Mouse (Mus musculus): ENCODE measurements around the gene Igfn1. TPM values are rescaled to one million over a fixed set of nuclear protein-coding genes. Genes with fewer than 3 reads are reported as not detected.

The Igfn1 gene
- polyA plus RNA-seq, 1 experiment, result not detected

DNA sequence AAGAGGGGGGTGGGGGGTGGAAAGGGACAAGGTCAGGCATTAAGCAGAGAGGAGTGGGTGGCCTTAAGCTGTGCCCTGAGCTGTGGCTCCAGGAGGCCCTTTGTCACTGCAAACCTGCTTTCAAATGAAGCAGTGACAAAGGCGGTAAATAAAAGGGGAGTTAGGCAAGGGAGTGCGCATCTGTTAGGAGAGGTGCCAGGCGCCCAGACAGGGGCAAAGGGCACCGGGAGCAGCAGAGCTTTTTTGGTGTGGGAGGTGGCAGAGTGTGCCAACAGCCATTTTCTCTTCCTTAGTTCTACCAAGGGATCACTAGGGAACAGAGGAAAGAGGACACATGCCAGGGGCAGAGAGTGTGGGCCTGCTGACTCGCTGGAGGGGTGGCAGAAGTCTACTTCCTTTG, 88.9 kb downstream of the Igfn1 start:
- H3K4me1 ChIP-seq (ENCODE audit: control insufficient read depth, insufficient read depth, low read length), result no peaks in the 10 kb centered on the region
- H3K4me3 ChIP-seq (replicated peaks; ENCODE audit: control insufficient read depth, low read depth, low read length), result no peak overlapping the region
- H3K27ac ChIP-seq (ENCODE audit: control insufficient read depth, insufficient read depth, low read depth, low read length, poor library complexity), result no peak overlapping the region
- WGBS, result 32% methylated on average over 5 of the region's 5 CpGs
- no peak for TF ChIP-seq POLR2A (IDR thresholded peaks at IDR 0.05; ENCODE audit: borderline replicate concordance, control insufficient read depth, low read depth, low read length)
- no peak for TF ChIP-seq CTCF (IDR thresholded peaks at IDR 0.05; ENCODE audit: control insufficient read depth, insufficient read depth, low read length)

DNA sequence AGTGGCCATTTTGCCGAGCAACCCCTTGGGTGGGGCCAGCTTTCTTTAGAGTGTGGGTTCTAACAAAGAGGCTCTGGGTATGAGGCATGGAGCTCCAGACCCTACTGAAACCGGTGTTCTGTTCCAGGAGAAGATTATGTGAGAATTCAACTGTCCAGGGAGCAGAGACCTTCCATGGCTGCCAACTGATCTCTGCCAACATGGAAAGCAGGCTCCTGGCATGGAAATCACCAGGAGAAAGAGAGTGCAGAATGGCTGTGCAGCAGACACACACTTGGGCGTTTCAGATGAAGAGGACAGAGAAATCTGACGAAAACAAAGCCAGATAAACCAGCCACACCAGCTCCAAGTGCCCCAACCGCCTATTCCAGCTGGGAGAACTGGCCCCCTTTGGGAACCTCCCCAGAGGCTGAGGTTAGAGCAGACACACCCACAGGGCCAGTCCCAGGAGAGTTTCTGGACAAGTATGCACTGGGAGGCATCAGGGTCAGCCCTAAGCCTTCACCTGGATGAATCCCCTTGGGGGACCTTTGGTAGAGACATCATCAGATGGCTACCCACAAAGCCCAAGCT, 89.6 kb downstream of the Igfn1 start:
- TF ChIP-seq CTCF (IDR thresholded peaks at IDR 0.05; ENCODE audit: control insufficient read depth, insufficient read depth, low read length) (no peak), POLR2A (IDR thresholded peaks at IDR 0.05; ENCODE audit: borderline replicate concordance, control insufficient read depth, low read depth, low read length) (no peak)
- Histone ChIP-seq H3K4me3 (replicated peaks; ENCODE audit: control insufficient read depth, low read depth, low read length) (no peak overlapping the region), H3K4me1 (ENCODE audit: control insufficient read depth, insufficient read depth, low read length) (no peaks in the 10 kb centered on the region), H3K27ac (ENCODE audit: control insufficient read depth, insufficient read depth, low read depth, low read length, poor library complexity) (no peak overlapping the region)
- 55% methylated on average over 5 of the region's 5 CpGs for WGBS

DNA sequence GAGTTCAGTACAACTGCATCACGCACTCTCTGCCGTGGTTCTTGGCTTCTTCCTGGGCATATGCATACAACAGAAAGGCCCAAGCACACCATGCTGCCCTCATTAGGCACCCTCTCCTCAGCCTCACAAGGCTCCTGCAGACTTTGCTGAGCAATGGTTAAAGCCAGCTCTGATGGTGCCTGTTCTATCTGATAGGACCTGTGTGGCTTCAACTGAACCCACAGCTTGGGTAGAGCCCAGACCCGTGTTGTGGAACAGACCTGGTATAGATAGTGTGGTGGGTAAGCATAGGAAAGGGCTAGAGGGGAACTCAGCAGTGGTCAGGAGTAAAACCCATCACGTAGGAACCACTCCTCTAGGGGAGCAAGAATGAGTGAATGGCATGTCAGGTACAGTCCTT, 92.5 kb downstream of the Igfn1 start:
- Histone ChIP-seq H3K4me3 (replicated peaks; ENCODE audit: control insufficient read depth, low read depth, low read length) (no peak overlapping the region), H3K4me1 (ENCODE audit: control insufficient read depth, insufficient read depth, low read length) (no peaks in the 10 kb centered on the region), H3K27ac (ENCODE audit: control insufficient read depth, insufficient read depth, low read depth, low read length, poor library complexity) (no peak overlapping the region)
- TF ChIP-seq POLR2A (IDR thresholded peaks at IDR 0.05; ENCODE audit: borderline replicate concordance, control insufficient read depth, low read depth, low read length), result no peak
- no peak for TF ChIP-seq CTCF (IDR thresholded peaks at IDR 0.05; ENCODE audit: control insufficient read depth, insufficient read depth, low read length)
- 46% methylated on average over 4 of the region's 4 CpGs for WGBS

DNA sequence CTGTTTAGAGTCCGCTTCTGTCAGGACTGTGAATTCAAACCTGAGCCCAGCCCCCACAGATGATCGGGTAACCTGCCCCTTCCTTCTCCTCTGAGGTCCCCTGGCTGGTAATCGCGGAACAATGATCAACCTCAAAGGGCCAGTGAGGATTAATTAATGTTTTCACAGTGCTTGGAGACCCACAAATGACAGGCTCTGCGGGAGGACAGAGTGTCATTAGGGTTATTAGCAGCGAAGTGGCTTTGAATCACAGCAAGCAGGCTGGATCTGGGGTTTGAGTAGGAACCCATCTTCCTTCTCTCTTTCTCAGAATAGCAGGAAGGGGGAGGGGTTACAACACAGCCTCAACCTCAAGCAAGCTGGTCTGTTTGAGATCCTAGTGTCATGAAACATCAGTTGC, 96.8 kb downstream of the Igfn1 start:
- H3K4me1 ChIP-seq (ENCODE audit: control insufficient read depth, insufficient read depth, low read length), result no peaks in the 10 kb centered on the region
- no peak overlapping the region for H3K4me3 ChIP-seq (replicated peaks; ENCODE audit: control insufficient read depth, low read depth, low read length)
- 15% methylated on average over 6 of the region's 6 CpGs for WGBS
- H3K27ac ChIP-seq (ENCODE audit: control insufficient read depth, insufficient read depth, low read depth, low read length, poor library complexity), result no peak overlapping the region
- TF ChIP-seq CTCF (IDR thresholded peaks at IDR 0.05; ENCODE audit: control insufficient read depth, insufficient read depth, low read length) (no peak), POLR2A (IDR thresholded peaks at IDR 0.05; ENCODE audit: borderline replicate concordance, control insufficient read depth, low read depth, low read length) (no peak)

DNA sequence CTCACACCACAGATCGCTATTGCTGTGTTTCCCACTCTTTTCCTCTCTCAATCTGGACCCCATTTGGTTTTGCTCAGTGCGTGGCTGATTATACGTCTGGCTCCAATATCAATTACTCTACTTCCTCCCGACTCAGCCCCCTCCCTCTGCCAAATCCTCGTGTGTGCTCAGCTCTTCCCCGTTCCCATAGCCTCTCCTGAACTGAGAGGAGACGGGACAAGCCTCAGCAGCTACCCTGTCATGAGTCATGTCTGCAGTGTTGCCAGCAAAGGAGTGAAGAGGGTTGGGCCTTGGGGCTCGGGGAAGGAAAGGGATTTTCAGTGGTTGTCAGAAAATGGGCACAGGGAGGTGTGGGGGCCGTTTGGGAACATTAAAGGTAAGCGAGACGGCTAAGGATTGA, 99.4 kb downstream of the Igfn1 start:
- no peak overlapping the region for H3K27ac ChIP-seq (ENCODE audit: control insufficient read depth, insufficient read depth, low read depth, low read length, poor library complexity)
- no peak overlapping the region for H3K4me3 ChIP-seq (replicated peaks; ENCODE audit: control insufficient read depth, low read depth, low read length)
- WGBS, result 67% methylated on average over 11 of the region's 11 CpGs
- H3K4me1 ChIP-seq (ENCODE audit: control insufficient read depth, insufficient read depth, low read length), result no peaks in the 10 kb centered on the region
- TF ChIP-seq POLR2A (IDR thresholded peaks at IDR 0.05; ENCODE audit: borderline replicate concordance, control insufficient read depth, low read depth, low read length), result no peak
- TF ChIP-seq CTCF (IDR thresholded peaks at IDR 0.05; ENCODE audit: control insufficient read depth, insufficient read depth, low read length), result no peak

Other genes with a start within 250 kb of the Igfn1 start
- 7.6 TPM in 1 of 2 replicates, not detected in the other for gene Phlda3, start 240.2 kb downstream of the Igfn1 start, polyA plus RNA-seq (2011; ENCODE audit: insufficient read depth, insufficient read length, low replicate concordance, missing spikeins)
- gene Tnni1, start 226.9 kb downstream of the Igfn1 start, polyA plus RNA-seq (2011; ENCODE audit: insufficient read depth, insufficient read length, low replicate concordance, missing spikeins), result not detected in 2 replicates
- 0.77 TPM in 1 of 2 replicates, not detected in the other for gene Lad1, start 187.7 kb downstream of the Igfn1 start, polyA plus RNA-seq (2011; ENCODE audit: insufficient read depth, insufficient read length, low replicate concordance, missing spikeins)
- gene Tnnt2, start 170.0 kb downstream of the Igfn1 start, polyA plus RNA-seq (2011; ENCODE audit: insufficient read depth, insufficient read length, low replicate concordance, missing spikeins), result 0.99 and 2.6 TPM in 2 replicates
- gene Pkp1, start 87.1 kb downstream of the Igfn1 start, polyA plus RNA-seq (2011; ENCODE audit: insufficient read depth, insufficient read length, low replicate concordance, missing spikeins), result 0.32 TPM in 1 of 2 replicates, not detected in the other
- 24.6 and 28.6 TPM in 2 replicates for gene Tmem9, start 1.8 kb upstream of the Igfn1 start, polyA plus RNA-seq (2011; ENCODE audit: insufficient read depth, insufficient read length, low replicate concordance, missing spikeins)
- not detected in 2 replicates for gene Ascl5, start 44.5 kb upstream of the Igfn1 start, polyA plus RNA-seq (2011; ENCODE audit: insufficient read depth, insufficient read length, low replicate concordance, missing spikeins)
- 0.45 and 0.70 TPM in 2 replicates for gene Cacna1s, start 46.4 kb upstream of the Igfn1 start, polyA plus RNA-seq (2011; ENCODE audit: insufficient read depth, insufficient read length, low replicate concordance, missing spikeins)
- gene Kif21b, start 125.0 kb upstream of the Igfn1 start, polyA plus RNA-seq (2011; ENCODE audit: insufficient read depth, insufficient read length, low replicate concordance, missing spikeins), result 22.5 and 40.5 TPM in 2 replicates
- gene Mroh3, start 206.5 kb upstream of the Igfn1 start, polyA plus RNA-seq (2011; ENCODE audit: insufficient read depth, insufficient read length, low replicate concordance, missing spikeins), result not detected in 2 replicates
- not detected in 2 replicates for gene Inava, start 227.9 kb upstream of the Igfn1 start, polyA plus RNA-seq (2011; ENCODE audit: insufficient read depth, insufficient read length, low replicate concordance, missing spikeins)